Mouse (Mus musculus) central nervous system, embryonic 18 days (tissue): ENCODE data around the gene Dhx33. TPM values are rescaled to one million over a fixed set of nuclear protein-coding genes. Genes with fewer than 3 reads are reported as not detected.

Experiments
- polyA plus RNA-seq: library from polyadenylated mRNA; depleted of rRNA; stranded (reverse); fragments of >200 nt; gene quantifications from 2 replicates; pipeline ENCODE4 v1.2.3, GENCODE M21; 2012; rRNA removed

Dhx33 gene
- polyA plus RNA-seq = 27.3 and 27.5 TPM in 2 replicates

GRCm38 (mm10) chr11:71004316-71004773 lies at the start of gene Dhx33:
Dhx33 (minus strand) TSS chr11:71004437.

GRCm38 (mm10) chr11:71033163-71033761 lies 29.0 kb upstream of the Dhx33 start, which contains the start of gene 6330403K07Rik:
6330403K07Rik (minus strand) TSS chr11:71033513.

GRCm38 (mm10) chr11:71019201-71020068 lies 15.2 kb upstream of the Dhx33 start, which contains the start of the genes Mis12 and Derl2:
Mis12 (plus strand) TSS chr11:71019611.
Derl2 (minus strand) TSS chr11:71019841.

GRCm38 (mm10) chr11:70982557-70983228 lies 21.5 kb downstream of the Dhx33 start, which contains the start of gene C1qbp:
C1qbp (minus strand) TSS chr11:70983026.

GRCm38 (mm10) chr11:70969821-70970559 lies 34.2 kb downstream of the Dhx33 start, which contains the start of the genes Nup88 and Rpain:
Nup88 (minus strand) TSS chr11:70969973.
Rpain (plus strand) TSS chr11:70970213.

Other genes with a start within 250 kb of the Dhx33 start
- 9.1 TPM in 2 replicates for gene Zfp3, start 240.2 kb downstream of the Dhx33 start, polyA plus RNA-seq
- gene Scimp, start 191.9 kb downstream of the Dhx33 start, polyA plus RNA-seq = 0.07 TPM in 1 of 2 replicates, not detected in the other
- gene Rabep1, start 159.7 kb downstream of the Dhx33 start, polyA plus RNA-seq = 35.8 and 38.5 TPM in 2 replicates
- gene Nup88, start 34.5 kb downstream of the Dhx33 start, polyA plus RNA-seq = 109 and 115 TPM in 2 replicates
- 66.1 and 68.0 TPM in 2 replicates for gene Rpain, start 34.2 kb downstream of the Dhx33 start, polyA plus RNA-seq
- gene C1qbp, start 21.4 kb downstream of the Dhx33 start, polyA plus RNA-seq = 125 and 130 TPM in 2 replicates
- gene Mis12, start 15.2 kb upstream of the Dhx33 start, polyA plus RNA-seq = 14.5 and 16.8 TPM in 2 replicates
- 25.5 and 26.9 TPM in 2 replicates for gene Derl2, start 15.4 kb upstream of the Dhx33 start, polyA plus RNA-seq
- 557 and 569 TPM in 2 replicates for gene 6330403K07Rik, start 29.1 kb upstream of the Dhx33 start, polyA plus RNA-seq
- gene Nlrp1a, start 140.3 kb upstream of the Dhx33 start, polyA plus RNA-seq = not detected in 2 replicates
- gene Nlrp1b, start 226.3 kb upstream of the Dhx33 start, polyA plus RNA-seq = 0.04 and 0.05 TPM in 2 replicates